Mouse (Mus musculus) adrenal gland, adult 8-10 months (tissue): ENCODE measurements around the gene Zzz3. TPM values are rescaled to one million over a fixed set of nuclear protein-coding genes. Genes with fewer than 3 reads are reported as not detected.
"Not testable (repeated sequence)": the region's sequence is repeated elsewhere in the genome, so short reads cannot be mapped to it uniquely, and the experiment has no call there.

Source experiments
- DNase-seq: peaks from one replicate; pipeline ENCODE4 v3.0.0; 2022
- total RNA-seq, 4 experiments: library from RNA; stranded (reverse); gene quantifications; 2 replicates each; pipeline ENCODE4 v1.2.4; 2022

Gene Zzz3
- total RNA-seq, 4 experiments from 2014 or later: 31.3 to 52.7 (median 48.1) TPM

GRCm38 (mm10) chr3:152401964-152402670 is 6.8 kb downstream of the Zzz3 start:
- peak; percentile 55 for DNase-seq

- DNase-seq: no peak
Measured at GRCm38 (mm10) chr3:152402671-152403066, 7.4 kb downstream of the Zzz3 start.

- no peak for DNase-seq
Measured at GRCm38 (mm10) chr3:152403827-152404226, 8.6 kb downstream of the Zzz3 start.

- no peak for DNase-seq
Measured at GRCm38 (mm10) chr3:152405420-152405819, 10.1 kb downstream of the Zzz3 start.

GRCm38 (mm10) chr3:152405978-152406640 is 10.8 kb downstream of the Zzz3 start:
- no peak for DNase-seq

GRCm38 (mm10) chr3:152410980-152411551 is 15.8 kb downstream of the Zzz3 start:
- DNase-seq: no peak

- DNase-seq: no peak
Measured at GRCm38 (mm10) chr3:152412362-152412761, 17.1 kb downstream of the Zzz3 start.

- DNase-seq: no peak
Measured at GRCm38 (mm10) chr3:152428925-152429324, 33.7 kb downstream of the Zzz3 start.

GRCm38 (mm10) chr3:152432677-152433076 is 37.4 kb downstream of the Zzz3 start:
- DNase-seq: no peak

- no peak for DNase-seq
Measured at GRCm38 (mm10) chr3:152435590-152435989, 40.3 kb downstream of the Zzz3 start.

GRCm38 (mm10) chr3:152438068-152438467 is 42.8 kb downstream of the Zzz3 start:
- no peak for DNase-seq

GRCm38 (mm10) chr3:152442795-152443194 is 47.5 kb downstream of the Zzz3 start:
- DNase-seq: no peak

- no peak for DNase-seq
Measured at GRCm38 (mm10) chr3:152444114-152444513, 48.8 kb downstream of the Zzz3 start.

GRCm38 (mm10) chr3:152446966-152447365 is 51.7 kb downstream of the Zzz3 start:
- no peak for DNase-seq

- DNase-seq: no peak
Measured at GRCm38 (mm10) chr3:152453163-152453562, 57.9 kb downstream of the Zzz3 start.

GRCm38 (mm10) chr3:152457308-152458035 is 62.2 kb downstream of the Zzz3 start:
- DNase-seq: no peak

GRCm38 (mm10) chr3:152458875-152459274 is 63.6 kb downstream of the Zzz3 start:
- not testable (repeated sequence) for DNase-seq

- no peak for DNase-seq
Measured at GRCm38 (mm10) chr3:152460802-152461201, 65.5 kb downstream of the Zzz3 start.

- no peak for DNase-seq
Measured at GRCm38 (mm10) chr3:152462038-152462547, 66.8 kb downstream of the Zzz3 start.

GRCm38 (mm10) chr3:152462900-152463299 is 67.6 kb downstream of the Zzz3 start:
- no peak for DNase-seq

- DNase-seq: no peak
Measured at GRCm38 (mm10) chr3:152464462-152464861, 69.2 kb downstream of the Zzz3 start.

GRCm38 (mm10) chr3:152465338-152465737 is 70.1 kb downstream of the Zzz3 start:
- no peak for DNase-seq

- no peak for DNase-seq
Measured at GRCm38 (mm10) chr3:152466849-152467248, 71.6 kb downstream of the Zzz3 start.
